Mouse (Mus musculus): ENCODE results near the gene Nap1l3.

DNA sequence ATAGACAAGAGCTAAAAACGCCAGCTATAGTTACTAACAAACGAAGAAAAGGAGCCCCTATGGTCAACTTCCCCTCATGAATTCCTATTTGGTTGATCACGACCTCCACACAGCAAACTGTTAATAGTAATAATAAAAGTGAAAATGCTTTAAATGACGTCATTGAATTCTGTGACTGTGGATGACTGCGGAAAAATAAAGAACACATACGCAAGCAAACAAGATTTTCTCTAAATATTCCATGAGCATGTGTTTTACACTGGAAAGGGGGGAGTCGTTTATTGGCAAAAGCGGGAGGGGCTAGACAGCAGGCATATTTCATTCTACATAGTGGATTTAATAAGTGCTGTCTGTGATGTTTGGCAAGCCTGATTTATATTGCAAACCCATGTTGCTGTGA is 451 bp upstream of the Nap1l3 start:
- TF ChIP-seq CTCF (conservative IDR thresholded peaks at IDR 0.05; ENCODE audit: low read length) (no peak), NANOG (IDR thresholded peaks at IDR 0.05; ENCODE audit: borderline replicate concordance, low read length) (no peak)

Data from E14TG2a.4 (cell line).